Mouse (Mus musculus): ENCODE results near the gene Ywhag.

- TF ChIP-seq MAX (IDR thresholded peaks at IDR 0.05) (no peak), CTCF (IDR thresholded peaks at IDR 0.05; ENCODE audit: control insufficient read depth, insufficient read depth, insufficient read length) (no peak), MYOG (IDR thresholded peaks at IDR 0.05; ENCODE audit: control insufficient read depth, extremely low read depth, insufficient read length) (no peak), USF1 (IDR thresholded peaks at IDR 0.05; ENCODE audit: low read depth) (no peak), MYOD1 (IDR thresholded peaks at IDR 0.05; ENCODE audit: control insufficient read depth, insufficient read length, low read depth) (no peak), CEBPB (IDR thresholded peaks at IDR 0.05; ENCODE audit: low read depth) (no peak)
Observed at GRCm38 (mm10) chr5:135923901-135924300, 10.5 kb downstream of the Ywhag start.

Data from C2C12 (cell line).